Mouse (Mus musculus): ENCODE measurements around the gene Ttll1.
"Not testable (repeated sequence)": the region's sequence is repeated elsewhere in the genome, so short reads cannot be mapped to it uniquely, and the experiment has no call there.

The Ttll1 gene

DNA sequence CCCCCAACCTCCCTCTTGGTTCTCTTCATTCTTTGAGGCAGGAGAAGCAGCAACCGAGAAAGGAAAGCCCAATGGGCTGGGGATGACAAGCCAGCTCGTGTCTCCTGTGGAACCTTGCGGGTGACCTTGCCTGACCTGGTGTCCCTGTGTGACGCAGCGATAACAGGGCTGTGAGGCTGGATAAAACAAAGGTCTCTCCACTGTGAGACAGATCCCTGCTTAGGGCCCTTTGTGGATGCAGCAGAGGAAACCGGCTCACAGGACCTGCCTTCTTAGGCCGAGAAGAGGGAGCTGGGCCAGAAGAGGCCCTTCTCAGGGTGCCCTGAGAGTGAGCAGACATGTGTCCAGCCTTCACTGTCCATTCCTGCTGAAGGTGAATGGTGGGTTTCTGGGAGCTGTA is 12.5 kb upstream of the Ttll1 start:
- no peak for DNase-seq

DNA sequence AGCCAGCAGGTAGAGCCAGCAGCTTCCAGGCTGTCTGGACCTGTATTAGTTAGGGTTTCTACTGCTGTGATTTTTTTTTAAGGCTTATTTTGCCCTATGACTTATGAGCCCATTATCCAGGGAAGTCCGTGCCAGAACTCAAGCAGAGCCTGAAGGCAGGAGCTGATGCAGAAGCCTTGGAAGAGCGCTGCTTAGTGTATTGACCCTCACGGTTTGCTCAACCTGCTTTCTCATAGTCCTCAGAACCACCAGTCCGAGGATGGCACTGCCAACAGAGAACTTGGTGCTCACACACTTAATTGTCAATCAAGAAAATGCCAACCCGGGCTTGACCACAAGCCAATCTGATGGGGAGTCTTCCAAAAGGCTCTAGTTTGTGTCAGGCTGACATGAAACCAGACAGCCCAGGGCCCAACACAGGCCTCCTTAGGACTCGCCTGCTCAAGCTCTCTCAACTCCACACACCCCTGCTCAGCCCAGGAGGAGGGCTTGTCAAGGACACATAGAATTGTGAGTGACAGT is 10.2 kb upstream of the Ttll1 start:
- no peak for DNase-seq

- DNase-seq = peak; percentile 81 to 83
Observed at GRCm38 (mm10) chr15:83518215-83519048, 7.7 kb upstream of the Ttll1 start.

DNA sequence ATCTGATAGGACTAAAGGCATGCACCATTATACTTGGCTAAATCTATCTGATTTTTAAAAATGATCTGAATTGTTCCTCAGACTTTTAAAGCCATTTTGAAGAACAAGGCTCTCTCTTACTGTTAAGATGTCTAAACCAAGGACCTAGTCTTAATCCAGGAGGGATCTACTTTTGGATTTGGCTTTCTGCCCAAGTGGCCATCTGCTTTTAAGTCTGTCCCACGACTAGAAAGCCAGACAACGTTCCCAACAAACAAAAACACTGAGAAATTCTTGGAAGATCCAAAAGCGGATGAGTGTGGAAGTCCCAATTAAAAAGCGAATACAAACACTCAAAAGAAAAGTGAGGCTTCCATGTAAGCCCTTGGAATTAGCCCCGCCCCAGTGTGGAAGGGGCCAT is 4.3 kb upstream of the Ttll1 start:
- DNase-seq = peak; percentile 46 to 65

DNA sequence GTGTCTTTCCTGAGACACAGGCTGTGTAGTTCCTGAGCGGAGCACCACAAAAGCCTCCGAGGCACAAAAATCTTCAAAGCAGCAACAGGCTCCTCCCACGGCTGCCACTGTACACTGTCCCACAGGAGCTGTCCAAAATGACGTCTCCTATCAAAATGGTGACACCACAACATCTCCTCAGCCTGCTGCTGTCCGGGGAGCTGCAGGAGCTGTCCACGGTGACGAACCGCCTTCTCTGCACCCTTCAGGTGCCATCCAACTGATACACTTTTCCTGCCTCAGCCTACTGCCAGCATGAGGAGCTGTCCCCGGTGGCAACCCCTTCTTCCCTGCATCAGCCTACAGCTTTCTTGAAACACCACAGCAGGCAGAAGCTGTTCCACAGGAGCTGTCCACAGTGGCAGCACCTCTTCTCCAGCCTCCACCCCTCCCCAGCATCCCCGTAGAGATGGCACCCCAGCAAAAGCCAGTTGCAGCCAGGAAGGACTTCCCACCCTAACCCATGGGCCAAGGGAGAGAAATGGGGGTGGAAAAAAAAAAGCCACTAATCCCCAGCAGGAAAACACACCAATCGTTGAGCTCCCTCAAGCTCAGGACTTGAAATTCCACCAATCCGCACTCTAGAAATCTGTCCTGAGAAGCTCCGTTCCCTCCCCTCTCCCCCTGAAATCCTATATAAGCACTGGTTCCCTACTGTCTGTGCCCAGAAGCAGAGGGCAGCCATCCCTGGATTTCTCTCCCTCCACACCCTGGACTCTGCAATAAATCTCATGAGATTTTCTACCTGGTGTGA is 2.0 kb upstream of the Ttll1 start:
- DNase-seq = no peak

DNA sequence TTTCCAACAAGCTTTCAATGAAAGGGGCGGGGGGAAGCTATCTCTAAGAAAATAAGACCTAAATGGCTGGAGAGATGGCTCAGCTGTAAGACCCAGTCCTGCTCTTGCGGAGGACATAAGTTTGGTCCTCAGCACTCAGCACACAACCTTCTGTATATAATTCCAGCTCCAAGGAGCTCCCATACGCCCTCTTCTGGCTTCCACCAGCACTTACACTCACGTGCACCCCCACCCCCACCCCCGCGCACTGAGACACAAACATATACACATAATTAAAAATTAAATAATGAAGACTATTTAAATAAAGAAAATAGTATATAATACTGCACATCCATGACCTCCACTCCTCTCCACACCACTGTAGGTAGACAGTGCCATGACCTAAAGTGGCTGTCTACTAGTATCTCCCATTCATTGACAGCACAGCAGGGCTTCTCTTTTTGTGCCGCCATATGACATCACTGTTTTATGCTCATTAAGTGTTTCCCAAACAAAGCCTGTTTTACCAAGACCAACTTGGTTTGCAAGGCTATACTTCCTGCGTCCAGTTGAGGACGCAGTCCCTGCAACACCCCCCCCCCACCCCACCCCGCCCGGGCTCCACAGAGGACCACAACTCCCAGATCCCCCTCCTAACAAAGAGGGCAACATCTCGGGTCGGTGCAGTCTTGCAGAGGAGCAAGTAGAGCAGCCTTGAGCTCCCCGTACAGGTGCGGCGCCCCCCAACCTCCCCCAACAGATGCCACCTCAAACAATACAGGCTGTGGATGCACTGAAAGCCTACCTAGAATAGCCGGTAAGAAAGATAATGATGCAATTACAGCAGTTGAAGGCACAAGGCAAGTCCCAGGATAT is 516 bp downstream of the Ttll1 start:
- DNase-seq = peak in 1 of 2 experiments; percentile 15

DNA sequence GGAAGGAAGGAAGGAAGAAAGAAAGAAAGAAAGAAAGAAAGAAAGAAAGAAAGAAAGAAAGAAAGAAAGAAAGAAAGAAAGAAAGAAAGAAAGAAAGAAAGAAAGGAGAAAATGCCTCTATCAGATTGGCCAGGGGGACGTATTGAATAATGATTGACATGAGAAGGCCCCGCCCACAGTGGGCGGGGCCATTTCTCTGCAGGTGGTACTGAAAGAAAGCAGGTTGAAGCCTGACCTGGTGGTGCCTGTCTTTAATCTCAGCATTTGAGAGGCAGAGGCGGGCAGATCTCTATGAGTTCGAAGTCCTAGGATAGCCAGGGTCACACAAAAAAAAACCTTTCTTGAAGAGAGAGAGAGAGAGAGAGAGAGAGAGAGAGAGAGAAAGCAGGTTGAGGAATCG is 9.2 kb downstream of the Ttll1 start:
- not testable (repeated sequence) for DNase-seq

- DNase-seq = peak in 1 of 2 experiments; percentile 41
Observed at GRCm38 (mm10) chr15:83500352-83500751, 10.3 kb downstream of the Ttll1 start.

DNA sequence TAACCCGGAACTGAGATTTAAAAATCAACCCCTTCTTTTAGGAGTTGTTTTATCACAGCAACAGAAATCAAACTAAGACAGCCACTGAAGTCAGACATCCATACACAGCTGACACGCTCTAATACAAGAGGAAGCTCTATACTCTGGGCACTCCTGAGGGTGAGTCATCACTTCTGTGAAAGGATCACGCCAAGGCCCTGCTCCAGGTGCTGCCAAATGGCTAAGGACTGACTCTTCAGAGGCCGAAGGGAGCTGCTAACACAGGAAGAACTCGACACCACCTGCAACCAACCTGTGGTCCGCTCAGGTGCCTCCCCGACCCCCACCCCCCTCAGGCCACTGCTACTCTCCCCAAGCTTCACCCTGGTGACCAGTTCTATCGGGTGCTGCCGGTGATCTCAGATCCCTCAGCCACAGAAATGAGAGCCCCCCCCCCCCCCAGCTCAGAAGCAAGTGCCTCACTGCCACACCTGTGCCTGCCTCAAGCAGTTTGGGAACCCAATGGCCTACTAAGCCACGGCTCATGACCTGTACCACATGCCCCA is 11.4 kb downstream of the Ttll1 start:
- DNase-seq = no peak

DNA sequence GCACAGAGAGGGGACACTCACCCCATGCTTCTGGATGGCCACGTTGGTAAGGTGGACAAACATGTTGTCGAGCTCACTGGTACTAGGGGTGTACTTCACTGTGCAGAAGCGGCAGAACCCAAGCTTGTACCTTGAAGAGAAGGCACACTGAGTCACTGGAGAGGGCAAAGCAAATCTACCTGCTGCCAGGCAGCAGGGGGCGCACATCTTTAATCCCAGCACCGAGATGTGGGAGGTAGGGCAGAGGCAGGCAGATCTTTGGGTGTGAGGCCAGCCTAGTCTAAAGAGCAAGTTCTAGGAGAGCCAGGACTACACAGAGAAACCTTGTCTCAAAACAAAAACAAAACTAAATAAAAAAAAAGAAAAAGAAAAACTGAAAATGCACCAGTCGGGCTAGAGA is 13.4 kb downstream of the Ttll1 start:
- no peak for DNase-seq

GRCm38 (mm10) chr15:83495787-83496367 is 14.8 kb downstream of the Ttll1 start:
- no peak for DNase-seq

DNA sequence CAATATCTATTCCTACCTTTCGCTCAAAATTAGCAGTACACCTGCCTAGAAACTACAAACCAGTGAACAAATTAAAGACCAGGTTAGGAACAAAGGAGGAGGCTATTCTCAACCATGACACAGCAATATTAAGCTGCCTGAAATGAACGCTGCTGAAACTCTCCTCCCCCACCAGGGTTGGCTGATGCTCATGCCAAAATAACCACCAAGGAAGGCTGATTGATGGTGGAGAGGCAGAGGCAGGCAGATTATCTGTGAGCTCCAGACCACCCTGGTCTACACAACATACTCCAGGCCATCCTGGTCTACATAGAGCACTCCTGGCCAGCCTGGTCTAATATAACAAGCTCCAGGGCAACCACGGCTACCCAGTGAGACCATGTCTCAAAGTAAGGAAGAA is 15.5 kb downstream of the Ttll1 start:
- no peak for DNase-seq

- DNase-seq = no peak
Observed at GRCm38 (mm10) chr15:83494572-83494920, 16.1 kb downstream of the Ttll1 start.

- no peak for DNase-seq
Observed at GRCm38 (mm10) chr15:83493856-83494571, 16.7 kb downstream of the Ttll1 start.

- no peak for DNase-seq
Observed at GRCm38 (mm10) chr15:83491891-83492290, 18.8 kb downstream of the Ttll1 start.

- no peak for DNase-seq
Observed at GRCm38 (mm10) chr15:83489471-83489870, 21.2 kb downstream of the Ttll1 start.

DNA sequence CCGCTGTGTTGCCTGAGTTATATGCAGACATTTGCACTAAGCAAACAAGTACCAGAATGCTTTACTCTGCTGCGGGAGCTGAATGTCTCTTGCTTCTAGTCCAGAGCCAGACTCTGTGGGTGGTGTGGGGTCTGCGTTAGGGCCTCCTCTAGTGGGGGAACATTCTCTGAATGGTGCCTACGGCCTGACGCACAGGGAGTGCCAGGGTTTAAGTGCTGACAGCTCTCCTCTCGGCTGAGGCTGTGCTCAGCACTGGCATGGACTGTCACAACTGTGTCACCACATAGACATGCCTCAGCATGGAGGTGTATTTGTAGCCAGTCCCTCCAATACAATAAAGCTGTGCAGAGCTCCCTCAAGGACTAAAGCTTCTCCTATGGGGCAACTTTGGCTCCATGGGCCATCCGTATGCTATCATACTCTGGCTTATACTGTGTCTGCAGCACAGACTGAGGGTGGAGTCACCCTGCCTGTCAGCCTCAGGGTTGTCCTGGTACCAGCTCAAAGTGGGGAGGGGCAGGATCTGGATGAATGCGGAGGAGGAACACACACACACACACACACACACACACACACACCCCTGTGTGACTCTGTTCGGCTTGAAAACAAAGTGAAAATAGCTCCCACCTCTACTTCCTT is 23.1 kb downstream of the Ttll1 start:
- DNase-seq = no peak

- DNase-seq = no peak
Observed at GRCm38 (mm10) chr15:83484311-83484710, 26.4 kb downstream of the Ttll1 start.

DNA sequence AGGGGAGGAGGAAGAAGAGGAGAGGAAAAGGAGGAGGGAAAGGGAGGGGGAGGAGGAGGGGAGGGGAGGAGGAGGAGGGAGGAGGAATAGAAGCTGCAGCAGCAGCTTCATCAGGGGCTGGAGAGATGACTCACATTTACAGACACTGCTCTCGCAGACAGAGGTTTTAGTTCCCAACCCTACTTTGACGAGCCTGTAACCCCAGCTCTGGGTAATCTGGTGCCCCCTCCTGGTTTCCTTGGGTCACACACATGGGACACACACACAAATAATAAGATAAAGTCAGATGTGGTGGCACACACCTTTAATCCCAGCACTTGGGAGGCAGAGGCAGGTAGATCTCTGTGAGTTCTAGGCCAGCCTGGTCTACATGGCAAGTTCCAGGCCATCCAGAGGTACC is 27.2 kb downstream of the Ttll1 start:
- DNase-seq = peak in 1 of 2 experiments; percentile 23

DNA sequence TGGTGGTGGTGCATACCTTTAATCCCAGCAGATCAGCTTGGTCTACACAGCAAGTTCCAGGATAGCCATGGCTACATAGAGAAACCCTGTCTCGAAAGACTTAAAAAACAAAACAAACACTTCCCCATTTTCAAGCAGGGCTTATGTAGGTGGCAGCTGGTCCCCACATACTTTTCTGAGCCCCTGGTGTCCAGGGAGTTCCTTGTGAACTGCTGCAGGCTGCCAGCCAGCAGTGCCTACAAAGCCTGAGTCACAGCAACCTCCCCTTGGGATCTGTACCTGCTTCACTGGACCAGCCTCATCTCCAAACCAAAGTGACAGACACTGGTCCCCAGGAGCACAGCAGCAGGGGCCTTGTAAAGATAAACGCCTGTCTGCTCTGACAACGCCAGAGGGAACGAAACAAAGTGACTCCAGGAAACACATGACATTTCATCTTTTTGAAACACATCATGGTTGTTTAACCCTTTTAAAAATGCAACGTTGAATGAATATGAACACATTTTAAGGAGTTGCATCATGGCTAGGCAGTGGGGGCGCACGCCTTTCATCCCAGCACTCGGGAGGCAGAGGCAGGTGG is 28.0 kb downstream of the Ttll1 start:
- no peak for DNase-seq

All from cerebellum, postnatal 14 days (tissue).